Mouse (Mus musculus): ENCODE data around the gene Kirrel2. TPM values are rescaled to one million over a fixed set of nuclear protein-coding genes. Genes with fewer than 3 reads are reported as not detected.
"Not testable (repeated sequence)": the region's sequence is repeated elsewhere in the genome, so short reads cannot be mapped to it uniquely, and the experiment has no call there.

Gene Kirrel2
- polyA plus RNA-seq, 1 experiment from 2014 or later, result 0.27 TPM

- H3K9me3 ChIP-seq (ENCODE audit: control insufficient read depth, low read length), result no peaks in the 10 kb centered on the region
- H3K9ac ChIP-seq (replicated peaks; ENCODE audit: low read depth, low read length), result peak overlapping the region; percentile 39; the same call in 1 of the 2 replicates
- peak; percentile 66; the same call in 1 of the 2 replicates for ATAC-seq (ENCODE audit: low read depth)
- H3K36me3 ChIP-seq (ENCODE audit: control insufficient read depth, insufficient read depth, low read length), result no peaks in the 10 kb centered on the region
- 7% methylated on average over 28 of the region's 32 CpGs for WGBS
- peak overlapping the region; percentile 52 for H3K4me2 ChIP-seq (ENCODE audit: low read depth, low read length)
- H3K4me1 ChIP-seq (ENCODE audit: control insufficient read depth, insufficient read depth, low read length), result no peaks in the 10 kb centered on the region
- peak overlapping the region; percentile 26 for H3K4me3 ChIP-seq (ENCODE audit: low read depth, low read length)
- H3K27me3 ChIP-seq (ENCODE audit: control insufficient read depth, insufficient read depth, low read length), result no peaks in the 10 kb centered on the region
- no peak overlapping the region for H3K27ac ChIP-seq (ENCODE audit: low read depth, low read length)
Observed at GRCm38 (mm10) chr7:30477415-30478381, 20.2 kb upstream of the Kirrel2 start.

GRCm38 (mm10) chr7:30476136-30476535 is 18.6 kb upstream of the Kirrel2 start:
- H3K4me3 ChIP-seq (ENCODE audit: low read depth, low read length); H3K9ac ChIP-seq (replicated peaks; ENCODE audit: low read depth, low read length); H3K9me3 ChIP-seq (ENCODE audit: control insufficient read depth, low read length); H3K27ac ChIP-seq (ENCODE audit: low read depth, low read length); H3K4me1 ChIP-seq (ENCODE audit: control insufficient read depth, insufficient read depth, low read length); ATAC-seq (ENCODE audit: low read depth); H3K27me3 ChIP-seq (ENCODE audit: control insufficient read depth, insufficient read depth, low read length); H3K4me2 ChIP-seq (ENCODE audit: low read depth, low read length); H3K36me3 ChIP-seq (ENCODE audit: control insufficient read depth, insufficient read depth, low read length): not testable (repeated sequence)
- 77% methylated on average over 6 of the region's 7 CpGs for WGBS

DNA sequence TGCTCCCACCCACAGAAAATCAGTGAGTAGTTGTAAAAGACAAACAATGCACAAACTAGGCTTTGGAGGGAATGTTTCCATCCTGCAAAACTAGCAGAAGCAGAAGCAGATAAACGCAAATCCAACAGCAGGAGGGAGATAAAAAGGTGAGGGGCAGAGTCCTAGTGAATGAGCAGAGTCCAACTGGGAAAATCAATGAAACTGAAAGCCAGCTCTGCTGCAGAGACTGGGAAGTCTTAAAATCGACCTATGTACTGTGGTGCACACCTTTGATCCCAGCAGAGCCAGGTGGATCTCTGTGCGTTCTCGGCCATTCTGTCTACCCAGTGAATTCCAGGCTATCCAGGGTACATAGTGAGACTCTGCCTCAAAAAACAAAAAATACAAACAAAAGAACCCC is 17.5 kb upstream of the Kirrel2 start:
- 68% methylated on average over 4 of the region's 4 CpGs for WGBS
- H3K27me3 ChIP-seq (ENCODE audit: control insufficient read depth, insufficient read depth, low read length), result no peaks in the 10 kb centered on the region
- ATAC-seq (ENCODE audit: low read depth), result no peak
- no peaks in the 10 kb centered on the region for H3K36me3 ChIP-seq (ENCODE audit: control insufficient read depth, insufficient read depth, low read length)
- no peak overlapping the region for H3K27ac ChIP-seq (ENCODE audit: low read depth, low read length)
- no peak overlapping the region for H3K4me3 ChIP-seq (ENCODE audit: low read depth, low read length)
- H3K9me3 ChIP-seq (ENCODE audit: control insufficient read depth, low read length), result no peaks in the 10 kb centered on the region
- no peak overlapping the region for H3K4me2 ChIP-seq (ENCODE audit: low read depth, low read length)
- no peaks in the 10 kb centered on the region for H3K4me1 ChIP-seq (ENCODE audit: control insufficient read depth, insufficient read depth, low read length)
- H3K9ac ChIP-seq (replicated peaks; ENCODE audit: low read depth, low read length), result no peak overlapping the region

DNA sequence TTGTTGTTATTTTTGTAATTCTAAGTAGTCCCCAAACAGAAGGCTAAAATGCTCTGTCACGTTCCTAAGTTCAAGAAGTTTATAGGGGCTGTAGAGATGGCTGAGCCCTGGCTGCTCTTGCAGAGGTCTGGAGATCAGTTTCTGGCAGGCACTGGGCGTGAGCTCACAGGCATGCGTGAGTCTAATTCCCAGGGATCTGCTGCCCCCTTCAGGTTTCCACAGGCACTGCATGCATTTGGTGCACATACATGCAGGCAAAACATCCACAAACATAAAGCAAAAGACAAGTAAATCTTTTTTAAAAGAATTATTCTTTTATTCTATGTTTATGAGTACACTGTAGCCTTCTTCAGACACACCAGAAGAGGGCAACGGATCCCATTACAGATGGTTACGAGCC is 14.9 kb upstream of the Kirrel2 start:
- H3K4me2 ChIP-seq (ENCODE audit: low read depth, low read length), result no peak overlapping the region
- no peaks in the 10 kb centered on the region for H3K36me3 ChIP-seq (ENCODE audit: control insufficient read depth, insufficient read depth, low read length)
- H3K4me3 ChIP-seq (ENCODE audit: low read depth, low read length), result no peak overlapping the region
- no peak overlapping the region for H3K9ac ChIP-seq (replicated peaks; ENCODE audit: low read depth, low read length)
- H3K27ac ChIP-seq (ENCODE audit: low read depth, low read length), result no peak overlapping the region
- no peaks in the 10 kb centered on the region for H3K9me3 ChIP-seq (ENCODE audit: control insufficient read depth, low read length)
- ATAC-seq (ENCODE audit: low read depth), result no peak
- H3K4me1 ChIP-seq (ENCODE audit: control insufficient read depth, insufficient read depth, low read length), result no peaks in the 10 kb centered on the region
- WGBS, result 41% methylated on average over 5 of the region's 5 CpGs
- H3K27me3 ChIP-seq (ENCODE audit: control insufficient read depth, insufficient read depth, low read length), result peaks cover 5% of the 10 kb centered on the region

- Histone ChIP-seq H3K27me3 (ENCODE audit: control insufficient read depth, insufficient read depth, low read length) (peaks cover 32% of the 10 kb centered on the region), H3K4me1 (ENCODE audit: control insufficient read depth, insufficient read depth, low read length) (no peaks in the 10 kb centered on the region), H3K36me3 (ENCODE audit: control insufficient read depth, insufficient read depth, low read length) (no peaks in the 10 kb centered on the region), H3K9me3 (ENCODE audit: control insufficient read depth, low read length) (no peaks in the 10 kb centered on the region), H3K9ac (replicated peaks; ENCODE audit: low read depth, low read length) (no peak overlapping the region), H3K4me3 (ENCODE audit: low read depth, low read length) (no peak overlapping the region), H3K27ac (ENCODE audit: low read depth, low read length) (no peak overlapping the region), H3K4me2 (ENCODE audit: low read depth, low read length) (no peak overlapping the region)
- no peak for ATAC-seq (ENCODE audit: low read depth)
- 17% methylated on average over 6 of the region's 6 CpGs for WGBS
Observed at GRCm38 (mm10) chr7:30464816-30465300, 7.4 kb upstream of the Kirrel2 start.

DNA sequence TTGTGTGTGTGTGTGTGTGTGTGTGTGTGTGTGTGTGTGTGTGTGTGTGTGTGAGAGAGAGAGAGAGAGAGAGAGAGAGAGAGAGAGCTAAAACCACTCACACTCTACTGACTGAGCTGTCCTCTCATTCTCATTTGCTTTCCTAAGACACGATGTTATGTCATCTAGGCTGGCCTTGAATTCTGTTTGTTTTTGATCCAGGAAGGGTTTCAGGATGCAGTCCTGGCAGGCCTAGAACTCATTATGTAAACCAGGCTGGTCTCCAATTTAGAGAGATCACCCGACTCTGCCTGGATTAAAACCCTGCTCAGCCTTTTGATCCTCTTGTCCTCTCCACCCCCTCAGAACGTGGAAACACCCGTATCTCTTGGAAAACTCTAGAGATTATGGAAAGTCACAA is 6.5 kb upstream of the Kirrel2 start:
- Histone ChIP-seq H3K36me3 (ENCODE audit: control insufficient read depth, insufficient read depth, low read length) (no peaks in the 10 kb centered on the region), H3K9ac (replicated peaks; ENCODE audit: low read depth, low read length) (no peak overlapping the region), H3K9me3 (ENCODE audit: control insufficient read depth, low read length) (no peaks in the 10 kb centered on the region), H3K4me2 (ENCODE audit: low read depth, low read length) (no peak overlapping the region), H3K4me1 (ENCODE audit: control insufficient read depth, insufficient read depth, low read length) (no peaks in the 10 kb centered on the region), H3K27ac (ENCODE audit: low read depth, low read length) (no peak overlapping the region), H3K4me3 (ENCODE audit: low read depth, low read length) (no peak overlapping the region), H3K27me3 (ENCODE audit: control insufficient read depth, insufficient read depth, low read length) (peaks cover 34% of the 10 kb centered on the region)
- 30% methylated on average over 4 of the region's 4 CpGs for WGBS
- ATAC-seq (ENCODE audit: low read depth), result no peak

DNA sequence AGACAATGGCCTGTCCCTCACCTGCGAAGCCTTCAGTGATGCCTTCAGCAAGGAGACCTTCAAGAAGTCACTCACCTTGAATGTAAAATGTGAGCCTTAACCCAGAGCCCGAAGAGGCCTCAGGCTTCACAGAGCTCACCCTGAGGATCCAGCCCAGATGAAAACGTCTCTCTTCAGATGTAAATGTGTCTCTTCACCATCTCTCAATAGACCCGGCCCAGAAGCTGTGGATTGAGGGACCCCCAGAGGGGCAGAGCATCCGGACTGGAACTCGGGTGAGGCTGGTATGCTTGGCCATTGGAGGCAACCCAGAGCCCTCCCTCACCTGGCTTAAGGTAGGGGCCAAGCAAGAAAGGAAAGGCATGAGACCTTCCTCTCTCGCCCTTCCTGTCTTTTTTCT is 6.1 kb upstream of the Kirrel2 start:
- Histone ChIP-seq H3K36me3 (ENCODE audit: control insufficient read depth, insufficient read depth, low read length) (no peaks in the 10 kb centered on the region), H3K4me2 (ENCODE audit: low read depth, low read length) (no peak overlapping the region), H3K4me1 (ENCODE audit: control insufficient read depth, insufficient read depth, low read length) (no peaks in the 10 kb centered on the region), H3K9ac (replicated peaks; ENCODE audit: low read depth, low read length) (no peak overlapping the region), H3K9me3 (ENCODE audit: control insufficient read depth, low read length) (no peaks in the 10 kb centered on the region), H3K27ac (ENCODE audit: low read depth, low read length) (no peak overlapping the region), H3K4me3 (ENCODE audit: low read depth, low read length) (no peak overlapping the region), H3K27me3 (ENCODE audit: control insufficient read depth, insufficient read depth, low read length) (peaks cover 34% of the 10 kb centered on the region)
- 30% methylated on average over 7 of the region's 7 CpGs for WGBS
- ATAC-seq (ENCODE audit: low read depth), result no peak

- Histone ChIP-seq H3K27me3 (ENCODE audit: control insufficient read depth, insufficient read depth, low read length) (peaks cover 16% of the 10 kb centered on the region), H3K9me3 (ENCODE audit: control insufficient read depth, low read length) (no peaks in the 10 kb centered on the region)
- ATAC-seq (ENCODE audit: low read depth), result no peak
Observed at GRCm38 (mm10) chr7:30459484-30459883, 2.0 kb upstream of the Kirrel2 start.

DNA sequence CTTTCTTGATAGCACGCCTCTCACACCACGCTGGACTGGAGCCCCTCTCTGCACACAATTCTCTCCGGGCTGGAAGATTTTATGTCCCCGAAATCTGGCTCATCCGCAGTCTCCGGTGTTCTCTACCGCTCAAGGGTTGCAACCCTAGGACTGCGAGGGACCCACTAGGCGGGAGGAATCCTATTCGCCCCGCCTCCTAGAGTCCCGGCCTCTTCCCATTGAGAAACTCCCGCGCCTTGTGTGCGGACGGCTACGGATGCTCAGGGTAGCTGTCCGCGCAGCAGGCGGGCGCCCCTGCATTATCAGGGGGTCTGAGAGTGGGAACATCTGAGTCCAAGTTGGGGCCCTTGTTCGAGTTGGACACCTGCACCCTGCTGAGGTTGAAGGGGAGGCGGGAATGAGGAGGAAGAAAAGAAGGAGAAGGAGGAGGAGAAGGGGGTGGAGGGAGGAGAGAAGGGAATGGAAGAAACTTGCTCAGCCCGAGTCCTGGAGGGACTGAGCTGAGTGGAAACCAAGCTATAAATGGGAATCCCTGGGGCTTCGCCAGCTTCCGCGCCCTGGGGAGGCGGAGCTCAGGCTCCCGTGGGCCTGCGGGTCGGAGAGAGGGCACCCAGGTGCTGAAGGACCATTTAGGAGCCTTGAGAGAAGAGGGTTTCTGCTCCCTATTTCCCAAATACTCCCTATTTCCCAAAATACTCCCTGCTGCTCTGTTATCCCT is 420 bp downstream of the Kirrel2 start:
- Histone ChIP-seq H3K27me3 (ENCODE audit: control insufficient read depth, insufficient read depth, low read length) (peaks cover 22% of the 10 kb centered on the region), H3K9ac (replicated peaks; ENCODE audit: low read depth, low read length) (no peak overlapping the region), H3K4me3 (ENCODE audit: low read depth, low read length) (peak overlapping the region; percentile 11), H3K4me1 (ENCODE audit: control insufficient read depth, insufficient read depth, low read length) (peaks cover 21% of the 10 kb centered on the region), H3K9me3 (ENCODE audit: control insufficient read depth, low read length) (no peaks in the 10 kb centered on the region), H3K27ac (ENCODE audit: low read depth, low read length) (no peak overlapping the region), H3K36me3 (ENCODE audit: control insufficient read depth, insufficient read depth, low read length) (no peaks in the 10 kb centered on the region), H3K4me2 (ENCODE audit: low read depth, low read length) (peak overlapping the region; percentile 41)
- under 1% methylated on average over 31 of the region's 31 CpGs for WGBS
- ATAC-seq (ENCODE audit: low read depth), result peak; percentile 22; the same call in 1 of the 2 replicates

More at GRCm38 (mm10) chr7:30459484-30459883, 2.0 kb upstream of the Kirrel2 start:
- H3K36me3 ChIP-seq (ENCODE audit: control insufficient read depth, insufficient read depth, low read length), result no peaks in the 10 kb centered on the region
- 35% methylated on average over 6 of the region's 6 CpGs for WGBS
- H3K27ac ChIP-seq (ENCODE audit: low read depth, low read length), result no peak overlapping the region
- peaks cover 21% of the 10 kb centered on the region for H3K4me1 ChIP-seq (ENCODE audit: control insufficient read depth, insufficient read depth, low read length)
- H3K9ac ChIP-seq (replicated peaks; ENCODE audit: low read depth, low read length), result no peak overlapping the region
- H3K4me3 ChIP-seq (ENCODE audit: low read depth, low read length), result no peak overlapping the region
- H3K4me2 ChIP-seq (ENCODE audit: low read depth, low read length), result no peak overlapping the region
